Mouse (Mus musculus) lung, adult 18-20 months (tissue): ENCODE results near the gene Fcgr3.
A peak's percentile ranks its signal among the peaks of the same experiment; 100 is the strongest.

Source experiments
- DNase-seq, 2 experiments: peaks; one replicate each; pipeline ENCODE4 v3.0.0; 2022; ENCODE audit warnings: mixed read lengths in 2 of 2

Gene Fcgr3

GRCm38 (mm10) chr1:171046501-171046900, 18.2 kb downstream of the Fcgr3 start:
- DNase-seq = no peak

GRCm38 (mm10) chr1:171045079-171045465, 19.7 kb downstream of the Fcgr3 start:
- no peak for DNase-seq

- peak; percentile 85 to 87 for DNase-seq
Measured at GRCm38 (mm10) chr1:171044365-171045078, 20.2 kb downstream of the Fcgr3 start.

- DNase-seq = no peak
Measured at GRCm38 (mm10) chr1:171043594-171044153, 21.1 kb downstream of the Fcgr3 start.

GRCm38 (mm10) chr1:171039880-171040279, 24.9 kb downstream of the Fcgr3 start:
- no peak for DNase-seq

- DNase-seq = no peak
Measured at GRCm38 (mm10) chr1:171039135-171039534, 25.6 kb downstream of the Fcgr3 start.

GRCm38 (mm10) chr1:171037861-171038721, 26.6 kb downstream of the Fcgr3 start:
- peak; percentile 79 to 87 for DNase-seq

GRCm38 (mm10) chr1:171036550-171037324, 28.0 kb downstream of the Fcgr3 start:
- DNase-seq = peak; percentile 59 to 71

GRCm38 (mm10) chr1:171035611-171036010, 29.1 kb downstream of the Fcgr3 start:
- no peak for DNase-seq

- no peak for DNase-seq
Measured at GRCm38 (mm10) chr1:171034201-171034600, 30.5 kb downstream of the Fcgr3 start.

- DNase-seq = peak; percentile 84 to 88
Measured at GRCm38 (mm10) chr1:171033756-171034155, 31.0 kb downstream of the Fcgr3 start.

GRCm38 (mm10) chr1:171033196-171033595, 31.5 kb downstream of the Fcgr3 start:
- DNase-seq = peak in 1 of 2 experiments; percentile 13

GRCm38 (mm10) chr1:171032691-171033090, 32.0 kb downstream of the Fcgr3 start:
- DNase-seq = no peak

- DNase-seq = no peak
Measured at GRCm38 (mm10) chr1:171031752-171032151, 33.0 kb downstream of the Fcgr3 start.

- peak in 1 of 2 experiments; percentile 25 for DNase-seq
Measured at GRCm38 (mm10) chr1:171019311-171019950, 45.3 kb downstream of the Fcgr3 start.

GRCm38 (mm10) chr1:171018737-171019136, 46.0 kb downstream of the Fcgr3 start, which contains the start of gene Fcgr4:
Fcgr4 (plus strand) TSS chr1:171018920.
- no peak for DNase-seq

- DNase-seq = no peak
Measured at GRCm38 (mm10) chr1:171017468-171018158, 47.1 kb downstream of the Fcgr3 start.

GRCm38 (mm10) chr1:171016676-171017356, 47.9 kb downstream of the Fcgr3 start:
- no peak for DNase-seq

- DNase-seq = no peak
Measured at GRCm38 (mm10) chr1:171011733-171012132, 53.0 kb downstream of the Fcgr3 start.

GRCm38 (mm10) chr1:171006905-171007304, 57.8 kb downstream of the Fcgr3 start:
- no peak for DNase-seq

- DNase-seq = no peak
Measured at GRCm38 (mm10) chr1:171006335-171006734, 58.4 kb downstream of the Fcgr3 start.
